Mouse (Mus musculus): Measurements from ENCODE around the gene Fgf11.

The Fgf11 gene

GRCm38 (mm10) chr11:69816520-69816919, 14.9 kb upstream of the Fgf11 start:
- no peak for DNase-seq (ENCODE audit: low spot score)

- DNase-seq (ENCODE audit: low spot score) = no peak
Measured at GRCm38 (mm10) chr11:69815155-69815554, 13.5 kb upstream of the Fgf11 start, which contains the start of gene Gm39566. Gene Gm39566, minus strand, starts transcription at chr11:69815298.

GRCm38 (mm10) chr11:69810280-69810679, 8.6 kb upstream of the Fgf11 start:
- no peak for DNase-seq (ENCODE audit: low spot score)

GRCm38 (mm10) chr11:69807641-69808040, 6.0 kb upstream of the Fgf11 start:
- no peak for DNase-seq (ENCODE audit: low spot score)

GRCm38 (mm10) chr11:69806378-69806777, 4.7 kb upstream of the Fgf11 start:
- DNase-seq (ENCODE audit: low spot score) = no peak

- peak; percentile 63 for DNase-seq (ENCODE audit: low spot score)
Measured at GRCm38 (mm10) chr11:69804972-69805909, 3.6 kb upstream of the Fgf11 start, which contains the start of gene Tmem102. Gene Tmem102, minus strand, starts transcription at chr11:69805624.

GRCm38 (mm10) chr11:69804652-69804940, 2.9 kb upstream of the Fgf11 start:
- no peak for DNase-seq (ENCODE audit: low spot score)

- DNase-seq (ENCODE audit: low spot score) = peak; percentile 75
Measured at GRCm38 (mm10) chr11:69803786-69804651, 2.4 kb upstream of the Fgf11 start.

GRCm38 (mm10) chr11:69803328-69803727, 1.7 kb upstream of the Fgf11 start:
- no peak for DNase-seq (ENCODE audit: low spot score)

- DNase-seq (ENCODE audit: low spot score) = peak; percentile 83
Measured at GRCm38 (mm10) chr11:69802648-69803105, 1.0 kb upstream of the Fgf11 start.

GRCm38 (mm10) chr11:69800392-69801197, 1.1 kb downstream of the Fgf11 start:
- peak; percentile 73 for DNase-seq (ENCODE audit: low spot score)

- DNase-seq (ENCODE audit: low spot score) = no peak
Measured at GRCm38 (mm10) chr11:69800138-69800391, 1.6 kb downstream of the Fgf11 start.

GRCm38 (mm10) chr11:69799394-69800137, 2.1 kb downstream of the Fgf11 start:
- no peak for DNase-seq (ENCODE audit: low spot score)

- no peak for DNase-seq (ENCODE audit: low spot score)
Measured at GRCm38 (mm10) chr11:69797924-69798323, 3.7 kb downstream of the Fgf11 start.

GRCm38 (mm10) chr11:69795983-69796435, 5.6 kb downstream of the Fgf11 start:
- no peak for DNase-seq (ENCODE audit: low spot score)

GRCm38 (mm10) chr11:69795168-69795982, 6.3 kb downstream of the Fgf11 start, which contains the start of gene Chrnb1:
Gene Chrnb1, minus strand, starts transcription at chr11:69795943.
- peak; percentile 93 for DNase-seq (ENCODE audit: low spot score)

- no peak for DNase-seq (ENCODE audit: low spot score)
Measured at GRCm38 (mm10) chr11:69793429-69793828, 8.2 kb downstream of the Fgf11 start.

GRCm38 (mm10) chr11:69791420-69791819, 10.2 kb downstream of the Fgf11 start:
- DNase-seq (ENCODE audit: low spot score) = no peak

- no peak for DNase-seq (ENCODE audit: low spot score)
Measured at GRCm38 (mm10) chr11:69789431-69789830, 12.2 kb downstream of the Fgf11 start.

GRCm38 (mm10) chr11:69787306-69787705, 14.4 kb downstream of the Fgf11 start:
- no peak for DNase-seq (ENCODE audit: low spot score)
